Mouse (Mus musculus) heart, postnatal 0 days (tissue): ENCODE measurements at regions not wholly inside any gene's neighbourhood (a gene's known extent, or its start where the extent isn't known, plus 50 kb on each side); places are given as distances from the start of the nearest gene placed in this dataset.

Source experiments
- CTCF ChIP-seq: IDR thresholded peaks from 2 replicates; pipeline ENCODE4 v1.5.1; 2016; ENCODE audit warnings: antibody characterized with exemption, control low read depth, low read depth
- EP300 ChIP-seq: IDR thresholded peaks from 2 replicates; pipeline ENCODE4 v1.6.1; 2016; ENCODE audit warnings: antibody characterized with exemption, low read depth

- TF ChIP-seq EP300, result no peak
- no peak for TF ChIP-seq CTCF
Measured at GRCm38 (mm10) chr1:57673957-57674699, 99.8 kb upstream of the Spats2l start.
